Mouse (Mus musculus) T-cell, adult 2 months (primary cell): Measurements from ENCODE around the gene Rcor3.
A peak's percentile ranks its signal among the peaks of the same experiment; 100 is the strongest.

ENCODE experiments used
- DNase-seq: peaks from one replicate; pipeline ENCODE4 v3.0.0; 2022; ENCODE audit warnings: low spot score

Rcor3 gene

DNA sequence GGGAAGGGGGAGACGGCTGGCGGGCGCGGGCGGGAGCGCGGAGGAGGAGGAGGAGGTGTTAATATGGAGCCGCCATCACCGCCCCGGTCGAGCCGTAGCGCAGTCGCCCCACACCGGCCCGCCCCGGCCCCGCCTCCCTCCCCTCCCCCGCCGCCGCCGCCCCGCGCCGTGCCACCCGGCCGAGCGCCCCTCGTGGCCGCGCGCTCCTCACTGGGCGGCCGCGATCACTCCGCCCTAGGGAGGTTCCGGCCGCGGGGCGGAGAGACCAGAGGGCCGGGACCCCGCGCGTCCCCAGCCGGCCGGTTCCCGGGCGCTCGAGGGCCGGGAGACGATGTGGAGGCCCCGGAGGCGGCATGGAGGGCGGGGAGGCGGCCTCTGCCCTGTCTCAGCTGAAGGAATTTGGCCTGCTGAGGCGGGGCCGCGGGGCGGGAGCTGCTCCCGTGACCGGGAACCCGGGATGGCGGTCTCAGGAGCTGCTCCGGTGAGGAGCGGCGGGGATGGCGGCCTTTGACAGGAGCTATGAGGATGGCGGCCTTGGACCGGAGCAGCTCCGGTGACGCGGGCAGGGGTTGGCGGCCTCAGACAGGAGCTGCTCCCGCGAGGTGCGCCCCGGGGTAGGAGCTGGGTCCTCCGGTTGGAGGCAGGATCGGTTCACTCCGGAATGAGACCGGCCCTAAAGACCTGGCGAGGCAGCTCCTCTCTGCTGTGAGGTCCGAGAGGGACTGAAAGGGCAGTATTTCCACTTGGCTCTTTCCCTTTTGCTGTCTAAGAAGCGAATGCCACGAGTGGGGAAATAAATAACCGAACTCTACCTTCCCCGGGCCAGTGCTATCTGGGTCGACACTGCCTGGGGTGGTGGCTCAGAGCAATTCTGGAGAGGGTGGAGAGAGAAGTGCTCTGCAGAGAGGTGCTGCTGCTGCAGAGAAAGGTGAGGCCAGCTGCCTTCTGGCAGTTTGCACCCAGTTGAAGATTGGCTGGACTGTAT lies at the start of gene Rcor3:
TSS of gene Rcor3 (minus strand) at position 137 of the 985 bp plus-strand sequence.
- peak; percentile 44 for DNase-seq

DNA sequence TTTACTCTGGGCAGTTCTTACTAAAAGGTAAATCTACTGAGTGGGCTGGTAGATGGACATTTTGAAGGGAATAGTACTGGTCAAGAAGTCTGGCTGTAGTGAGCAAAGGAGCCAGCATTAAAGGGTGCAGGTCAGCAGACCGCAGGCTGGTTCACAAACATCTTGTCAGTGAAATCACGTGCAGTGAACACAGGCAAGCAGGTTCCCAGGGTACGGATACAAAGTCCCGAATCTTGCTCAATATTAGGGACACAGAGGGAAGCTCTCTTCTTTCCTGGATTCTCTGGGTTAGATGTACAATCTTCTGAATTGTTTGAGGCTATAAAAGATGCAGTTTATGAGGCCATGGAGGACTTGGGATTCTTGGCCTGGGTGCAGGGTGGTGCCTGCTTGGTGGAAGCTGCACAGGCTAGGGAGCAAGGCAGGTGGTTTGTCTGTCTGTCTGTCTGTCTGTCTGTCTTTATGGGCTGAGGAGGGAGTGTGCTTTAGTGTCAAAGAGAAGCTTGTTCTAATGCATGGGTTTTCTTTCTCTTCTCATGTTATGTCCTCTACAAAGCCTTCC lies 43.9 kb upstream of the Rcor3 start:
- DNase-seq = no peak

- DNase-seq = no peak
Measured at GRCm38 (mm10) chr1:192179877-192180276, 42.0 kb upstream of the Rcor3 start.

GRCm38 (mm10) chr1:192171477-192171876 lies 33.6 kb upstream of the Rcor3 start:
- DNase-seq = no peak

GRCm38 (mm10) chr1:192151179-192151578 lies 13.3 kb upstream of the Rcor3 start:
- no peak for DNase-seq

- DNase-seq = no peak
Measured at GRCm38 (mm10) chr1:192140313-192140712, 2.5 kb upstream of the Rcor3 start.

DNA sequence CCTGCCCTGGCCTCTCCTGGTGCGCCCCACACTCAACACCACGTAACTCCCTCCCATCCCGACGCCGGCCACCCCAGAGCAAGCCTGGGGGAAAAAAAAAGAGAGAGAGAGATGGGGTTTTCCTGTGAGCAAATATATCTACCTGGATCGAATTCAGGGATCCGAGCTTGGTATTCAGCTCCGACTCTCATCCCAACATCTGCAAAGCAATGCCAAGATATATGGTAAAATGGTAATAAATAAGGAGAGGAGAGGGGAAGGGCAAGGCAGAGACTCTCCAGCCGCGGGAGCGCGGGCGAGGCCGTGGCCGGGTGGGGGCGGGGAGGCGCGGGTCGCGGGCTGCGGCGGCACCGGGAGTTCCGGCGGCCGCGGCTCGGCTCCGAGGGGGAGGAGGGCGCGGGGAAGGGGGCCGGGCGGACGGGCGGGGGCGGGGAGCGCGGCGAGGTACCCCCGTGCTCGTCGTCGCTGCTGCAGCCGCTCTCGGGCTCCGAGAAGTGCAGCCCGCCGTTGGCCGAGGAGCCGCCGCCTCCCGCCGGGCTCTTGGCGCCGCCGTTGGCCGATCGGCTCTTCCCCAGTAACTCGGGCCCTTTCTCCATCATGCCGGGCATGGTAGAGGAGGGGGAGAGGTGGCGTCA lies 454 bp downstream of the Rcor3 start:
- no peak for DNase-seq

DNA sequence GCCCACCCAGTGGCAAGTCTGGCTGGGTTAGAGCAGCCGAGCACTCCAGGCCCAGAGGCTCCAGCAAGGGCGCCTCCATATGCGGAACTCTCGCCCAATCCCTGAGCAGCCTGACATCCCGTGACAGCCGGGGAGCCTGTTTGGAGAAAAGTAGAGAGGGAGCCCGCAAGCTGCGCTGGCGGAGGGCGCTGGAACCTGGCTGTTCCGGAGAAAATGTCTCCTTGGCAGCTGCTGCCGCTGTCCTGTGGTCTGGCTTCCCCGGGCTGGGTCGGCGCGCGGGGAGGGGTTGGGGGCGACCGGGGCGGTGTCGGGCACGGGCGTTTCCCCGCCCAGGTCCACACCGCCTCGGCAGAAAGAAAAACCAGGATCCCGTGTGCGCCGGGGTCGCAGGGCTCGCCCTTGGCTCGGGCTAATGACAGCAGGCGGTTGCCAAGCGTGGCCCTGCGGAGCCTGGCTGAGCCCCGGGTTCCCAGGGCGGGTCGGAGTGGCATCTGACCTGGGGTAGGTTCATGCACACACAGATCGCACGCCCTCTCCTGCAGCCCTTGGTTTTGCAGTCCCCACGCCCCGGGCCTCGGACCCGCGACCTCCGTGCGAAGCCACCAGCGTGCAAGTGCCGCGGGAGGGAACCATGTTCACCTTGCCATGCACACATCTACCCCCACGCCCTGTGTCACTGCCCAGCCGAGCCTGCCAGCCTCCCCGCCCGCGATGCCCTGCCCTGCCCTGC lies 1.1 kb downstream of the Rcor3 start:
- peak; percentile 61 for DNase-seq

DNA sequence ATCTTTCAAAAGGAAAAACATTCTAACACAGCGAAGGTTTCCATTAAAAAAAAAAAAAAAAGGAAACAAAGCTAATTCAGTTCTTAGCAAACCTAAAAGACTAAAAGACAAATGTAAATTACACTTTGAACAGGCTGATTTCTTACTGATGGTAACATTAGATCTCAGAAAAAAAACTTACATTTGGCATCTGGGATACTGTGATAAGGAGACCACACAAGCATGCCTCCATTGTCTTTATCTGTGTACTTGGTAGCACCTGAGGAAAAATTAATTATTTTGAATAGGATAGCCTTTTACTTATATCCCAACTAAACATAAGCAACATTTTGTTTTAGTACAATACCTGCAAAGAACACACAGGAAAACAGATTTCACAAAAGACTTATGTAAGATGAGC lies 7.7 kb downstream of the Rcor3 start:
- no peak for DNase-seq

GRCm38 (mm10) chr1:192128343-192128742 lies 9.5 kb downstream of the Rcor3 start:
- DNase-seq = no peak

DNA sequence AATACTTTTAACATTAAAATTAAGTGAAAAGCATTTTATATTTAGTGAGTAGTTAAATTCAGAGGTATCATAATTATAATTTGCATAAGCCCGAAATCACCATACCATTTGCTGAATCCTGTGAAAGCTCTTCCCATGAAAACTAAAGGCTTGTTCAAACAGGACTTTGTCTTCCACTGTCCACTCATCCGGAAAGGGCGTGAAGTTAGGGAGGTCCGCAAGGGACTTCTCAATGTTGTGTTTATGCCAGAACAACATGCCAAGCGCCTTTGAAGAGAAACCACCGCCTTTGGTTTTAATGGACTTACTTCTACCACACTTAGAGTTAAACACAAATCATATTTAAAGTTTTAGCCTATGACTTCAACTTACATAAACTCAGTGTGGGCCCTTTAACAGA lies 12.1 kb downstream of the Rcor3 start:
- DNase-seq = no peak

- DNase-seq = no peak
Measured at GRCm38 (mm10) chr1:192116262-192116661, 21.6 kb downstream of the Rcor3 start.

GRCm38 (mm10) chr1:192115378-192115777 lies 22.5 kb downstream of the Rcor3 start:
- DNase-seq = no peak

DNA sequence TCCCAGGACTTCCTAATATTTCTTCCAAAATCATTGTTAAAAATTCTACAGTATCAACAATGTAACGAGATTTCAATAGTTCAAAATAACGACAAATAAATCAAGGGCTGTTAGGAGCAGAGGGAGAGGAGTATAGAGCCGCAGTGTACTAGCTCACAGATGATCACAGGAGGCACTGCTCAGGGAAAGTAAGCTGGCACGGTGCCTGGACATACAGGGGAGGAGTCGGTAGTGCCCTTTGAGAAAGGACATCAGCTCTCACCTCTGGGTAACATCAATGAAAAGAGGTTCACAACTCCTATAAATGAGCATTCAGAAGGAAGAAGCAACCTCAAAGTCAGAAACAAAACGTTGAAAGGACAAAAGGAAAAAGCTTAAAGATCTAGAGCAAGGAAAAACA lies 28.7 kb downstream of the Rcor3 start:
- DNase-seq = no peak

DNA sequence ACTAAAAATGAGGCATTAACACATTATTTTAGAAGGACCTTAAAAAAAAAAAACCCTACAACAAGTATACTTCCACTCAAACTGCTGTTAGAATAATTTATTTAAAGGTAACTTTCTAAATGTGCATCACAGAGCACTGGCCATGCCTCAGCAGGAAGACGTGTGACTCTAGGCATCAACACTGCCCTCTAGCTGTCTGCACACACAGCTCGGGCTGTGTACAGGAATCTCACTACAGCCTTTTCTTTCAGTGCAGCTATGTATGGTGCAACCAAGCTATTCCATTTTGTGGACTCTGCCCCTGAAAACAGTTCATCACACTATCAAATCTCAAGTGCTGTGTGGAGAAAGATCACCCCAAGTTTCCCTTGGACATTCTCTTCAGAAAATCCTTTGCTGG lies 30.5 kb downstream of the Rcor3 start:
- peak; percentile 40 for DNase-seq

- DNase-seq = peak; percentile 20
Measured at GRCm38 (mm10) chr1:192105902-192106389, 31.9 kb downstream of the Rcor3 start.

DNA sequence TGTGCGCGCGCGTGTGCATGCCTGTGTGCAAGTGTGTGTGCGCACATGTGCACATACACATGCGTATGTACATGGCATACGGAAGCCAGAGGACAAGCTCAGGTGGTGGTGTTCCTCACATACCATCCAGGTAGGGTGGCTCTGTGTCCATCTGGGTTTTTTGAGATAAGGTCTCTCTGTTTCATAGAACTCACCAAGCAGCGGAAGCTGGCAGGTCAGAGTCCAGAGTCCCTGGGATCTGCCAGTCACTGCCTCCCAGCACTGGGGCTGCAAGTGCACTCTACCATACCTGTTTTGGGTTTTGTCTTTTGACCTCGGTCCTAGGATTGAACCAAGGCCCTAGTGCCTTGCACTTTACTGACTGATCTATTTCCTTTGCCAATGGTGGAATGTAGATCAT lies 33.8 kb downstream of the Rcor3 start:
- no peak for DNase-seq

GRCm38 (mm10) chr1:192103176-192103575 lies 34.7 kb downstream of the Rcor3 start:
- DNase-seq = no peak

GRCm38 (mm10) chr1:192101359-192101758 lies 36.5 kb downstream of the Rcor3 start:
- DNase-seq = no peak

- no peak for DNase-seq
Measured at GRCm38 (mm10) chr1:192100742-192101141, 37.1 kb downstream of the Rcor3 start.

- DNase-seq = no peak
Measured at GRCm38 (mm10) chr1:192095626-192096025, 42.2 kb downstream of the Rcor3 start.
